Mouse (Mus musculus): ENCODE data around the gene Foxd4. TPM values are rescaled to one million over a fixed set of nuclear protein-coding genes. Genes with fewer than 3 reads are reported as not detected.

Gene Foxd4
- total RNA-seq, 1 experiment: not detected

DNA sequence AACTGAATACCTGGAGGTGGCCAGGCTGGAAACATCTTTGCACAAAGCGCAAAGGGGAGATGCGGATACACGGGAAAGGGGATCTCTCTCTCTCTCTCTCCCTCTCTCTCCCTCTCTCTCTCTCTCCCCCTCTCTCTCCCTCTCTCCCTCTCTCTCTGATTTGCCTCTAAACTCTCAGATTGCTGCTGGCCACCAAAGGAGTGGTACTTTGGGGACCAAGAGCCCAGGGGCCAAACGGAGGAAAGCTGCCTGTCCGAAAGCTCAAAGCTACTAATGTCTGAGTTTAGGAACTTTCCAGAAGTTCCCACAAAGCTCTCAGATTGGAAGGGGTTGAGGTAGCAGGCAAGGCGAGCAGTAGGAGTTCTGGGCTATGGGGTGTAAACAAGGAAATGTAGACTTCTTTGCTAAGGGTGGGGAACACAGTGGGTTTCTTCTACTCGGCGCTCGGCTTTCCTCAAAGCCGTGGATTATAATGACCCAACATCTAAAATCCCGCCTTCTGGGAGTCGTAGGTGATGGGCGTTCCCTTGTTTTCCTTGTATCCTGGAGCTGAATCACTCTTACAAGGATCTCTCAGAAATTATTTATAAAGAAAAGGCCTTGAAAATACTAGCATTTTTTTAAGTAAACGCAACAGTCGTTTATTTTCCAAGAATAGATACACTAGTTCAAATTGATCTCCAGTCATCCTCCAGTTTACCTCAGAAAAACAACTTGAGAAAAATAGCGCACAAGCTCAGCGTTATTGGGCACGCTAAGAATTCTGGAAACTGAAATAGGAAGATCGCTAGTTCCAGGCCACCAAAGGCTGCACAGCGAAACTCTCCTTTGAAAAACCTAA, 2.9 kb downstream of the Foxd4 start:
- no peaks in the 10 kb centered on the region for H3K36me3 ChIP-seq (ENCODE audit: control insufficient read depth, insufficient read depth, low read length, poor library complexity, severe bottlenecking)
- no peaks in the 10 kb centered on the region for H3K9me3 ChIP-seq (ENCODE audit: control insufficient read depth, insufficient read depth, low read depth, low read length)
- TF ChIP-seq CHD2 (IDR thresholded peaks at IDR 0.05; ENCODE audit: low read depth, low read length) (no peak), ZNF384 (IDR thresholded peaks at IDR 0.05; ENCODE audit: low read depth, low read length) (no peak), HCFC1 (IDR thresholded peaks at IDR 0.05; ENCODE audit: borderline replicate concordance, insufficient read depth, low read length) (no peak), MAFK (IDR thresholded peaks at IDR 0.05; ENCODE audit: insufficient read depth, low read depth, low read length) (no peak), ZC3H11A (IDR thresholded peaks at IDR 0.05; ENCODE audit: borderline replicate concordance, low read depth, low read length) (no peak)
- peaks cover 0 to 7% of the 10 kb centered on the region in 2 experiments; a peak in 1 of 4 replicates for H3K4me1 ChIP-seq (ENCODE audit: control insufficient read depth in 2 of 2, insufficient read depth in 2 of 2, low read length in 2 of 2, poor library complexity in 1 of 2)
- in situ Hi-C loops (cut with MboI; ENCODE audit: low sequenced_read_pairs in 2 of 2, unreplicated experiment in 2 of 2): loop anchor here (5.0 kb wide), 1 partner anchor 709 kb away; no protein-coding TSS in a partner anchor
- no peak for DNase-seq (ENCODE audit: low read depth, low spot score)
- no peak overlapping the region for H3K27ac ChIP-seq (ENCODE audit: insufficient read depth, low read depth, low read length, poor library complexity, severe bottlenecking)
- no peak overlapping the region for H3K9ac ChIP-seq (ENCODE audit: insufficient read depth, low read depth, low read length, poor library complexity, severe bottlenecking)
- peak overlapping the region; percentile 37 to 39; a peak in 1 of 4 replicates for H3K4me3 ChIP-seq (ENCODE audit: insufficient read depth in 1 of 2, low read depth in 1 of 2, low read length in 2 of 2, poor library complexity in 1 of 2, severe bottlenecking in 1 of 2)

DNA sequence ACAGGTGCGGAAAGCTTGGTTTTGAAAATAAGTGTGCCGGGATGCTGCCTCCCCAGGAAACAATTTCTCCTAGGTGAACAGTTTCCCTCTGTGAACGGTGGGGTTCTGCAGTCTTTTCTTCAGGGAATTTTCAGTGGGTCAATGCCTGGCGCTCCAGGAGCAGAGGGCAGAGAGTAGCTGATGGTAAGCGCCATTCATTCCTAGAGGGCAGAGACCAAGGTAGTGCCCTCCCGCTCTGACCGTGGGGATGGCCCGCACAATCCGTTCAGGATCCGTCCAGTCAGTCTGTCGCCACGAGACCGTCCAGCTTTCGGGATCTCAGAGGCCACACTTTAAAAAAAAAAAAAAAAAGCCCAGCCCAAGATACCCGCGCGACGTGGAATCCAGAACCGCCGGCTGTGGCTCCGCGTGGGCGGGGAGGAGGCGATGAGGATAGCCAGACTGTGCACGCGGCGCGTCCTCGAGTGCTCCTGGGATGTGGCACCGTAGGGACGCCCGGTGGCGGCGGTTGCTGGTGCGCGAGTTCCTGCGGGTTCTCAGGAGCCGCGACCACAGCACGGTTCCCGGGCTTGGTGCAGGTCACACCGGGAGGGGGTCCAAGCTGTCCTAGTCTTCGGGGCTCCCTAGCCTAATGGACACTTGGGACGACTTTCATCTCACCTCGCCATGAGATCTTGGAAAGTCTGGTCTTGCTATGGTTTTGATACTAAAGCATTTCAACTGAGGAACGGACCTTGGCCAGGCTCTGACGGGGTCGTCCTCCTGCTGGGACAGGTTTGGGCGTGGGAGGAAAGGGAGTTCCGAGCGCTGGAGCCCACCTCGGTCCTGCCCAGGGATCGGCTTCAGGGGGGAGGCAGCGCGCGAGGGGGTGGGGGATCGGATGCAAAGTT, 3.7 kb downstream of the Foxd4 start:
- Histone ChIP-seq H3K4me1 (ENCODE audit: control insufficient read depth in 2 of 2, insufficient read depth in 2 of 2, low read length in 2 of 2, poor library complexity in 1 of 2) (peaks cover 0 to 7% of the 10 kb centered on the region in 2 experiments; a peak in 1 of 4 replicates), H3K4me3 (ENCODE audit: insufficient read depth in 1 of 2, low read depth in 1 of 2, low read length in 2 of 2, poor library complexity in 1 of 2, severe bottlenecking in 1 of 2) (peak overlapping the region; percentile 37 to 39; a peak in 2 of 4 replicates), H3K36me3 (ENCODE audit: control insufficient read depth, insufficient read depth, low read length, poor library complexity, severe bottlenecking) (no peaks in the 10 kb centered on the region), H3K27ac (ENCODE audit: insufficient read depth, low read depth, low read length, poor library complexity, severe bottlenecking) (no peak overlapping the region), H3K9ac (ENCODE audit: insufficient read depth, low read depth, low read length, poor library complexity, severe bottlenecking) (no peak overlapping the region), H3K9me3 (ENCODE audit: control insufficient read depth, insufficient read depth, low read depth, low read length) (no peaks in the 10 kb centered on the region)
- DNase-seq (ENCODE audit: low read depth, low spot score): no peak
- in situ Hi-C loops (cut with MboI; ENCODE audit: low sequenced_read_pairs in 2 of 2, unreplicated experiment in 2 of 2): loop anchor here (5.0 kb wide), 1 partner anchor 710 kb away; no protein-coding TSS in a partner anchor
- no peak for TF ChIP-seq MAFK (IDR thresholded peaks at IDR 0.05; ENCODE audit: insufficient read depth, low read depth, low read length)
- TF ChIP-seq CHD2 (IDR thresholded peaks at IDR 0.05; ENCODE audit: low read depth, low read length): no peak
- no peak for TF ChIP-seq ZC3H11A (IDR thresholded peaks at IDR 0.05; ENCODE audit: borderline replicate concordance, low read depth, low read length)
- TF ChIP-seq ZNF384 (IDR thresholded peaks at IDR 0.05; ENCODE audit: low read depth, low read length): no peak
- TF ChIP-seq HCFC1 (IDR thresholded peaks at IDR 0.05; ENCODE audit: borderline replicate concordance, insufficient read depth, low read length): no peak

DNA sequence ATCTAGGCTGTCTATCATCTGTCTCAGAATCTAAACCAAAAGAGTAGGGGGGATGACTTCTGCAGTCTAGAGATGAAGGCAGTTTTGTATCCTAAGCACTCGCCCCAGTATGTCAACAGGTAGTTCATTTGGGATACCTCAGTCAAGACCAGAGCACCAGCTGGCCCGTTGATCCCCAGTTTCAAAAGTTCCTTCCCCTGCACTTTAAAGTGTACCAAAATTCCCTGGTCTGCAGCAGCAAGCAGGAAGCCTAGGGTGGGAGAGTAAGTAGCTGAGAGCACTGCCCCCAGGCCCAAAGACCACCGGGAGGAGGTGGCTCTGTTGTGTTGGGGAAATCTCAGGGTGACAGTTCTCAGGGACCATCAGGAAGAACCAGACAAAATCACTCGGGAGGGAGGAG, 4.5 kb downstream of the Foxd4 start:
- TF ChIP-seq ZNF384 (IDR thresholded peaks at IDR 0.05; ENCODE audit: low read depth, low read length) (no peak), HCFC1 (IDR thresholded peaks at IDR 0.05; ENCODE audit: borderline replicate concordance, insufficient read depth, low read length) (no peak), MAFK (IDR thresholded peaks at IDR 0.05; ENCODE audit: insufficient read depth, low read depth, low read length) (no peak), ZC3H11A (IDR thresholded peaks at IDR 0.05; ENCODE audit: borderline replicate concordance, low read depth, low read length) (no peak), CHD2 (IDR thresholded peaks at IDR 0.05; ENCODE audit: low read depth, low read length) (no peak)
- no peak overlapping the region for H3K9ac ChIP-seq (ENCODE audit: insufficient read depth, low read depth, low read length, poor library complexity, severe bottlenecking)
- no peak overlapping the region for H3K4me3 ChIP-seq (ENCODE audit: insufficient read depth in 1 of 2, low read depth in 1 of 2, low read length in 2 of 2, poor library complexity in 1 of 2, severe bottlenecking in 1 of 2)
- in situ Hi-C loops (cut with MboI; ENCODE audit: low sequenced_read_pairs in 2 of 2, unreplicated experiment in 2 of 2): loop anchor here (5.0 kb wide), 1 partner anchor 711 kb away; no protein-coding TSS in a partner anchor
- H3K36me3 ChIP-seq (ENCODE audit: control insufficient read depth, insufficient read depth, low read length, poor library complexity, severe bottlenecking): no peaks in the 10 kb centered on the region
- peaks cover 0 to 7% of the 10 kb centered on the region in 2 experiments; a peak in 1 of 4 replicates for H3K4me1 ChIP-seq (ENCODE audit: control insufficient read depth in 2 of 2, insufficient read depth in 2 of 2, low read length in 2 of 2, poor library complexity in 1 of 2)
- no peak overlapping the region for H3K27ac ChIP-seq (ENCODE audit: insufficient read depth, low read depth, low read length, poor library complexity, severe bottlenecking)
- DNase-seq (ENCODE audit: low read depth, low spot score): no peak
- H3K9me3 ChIP-seq (ENCODE audit: control insufficient read depth, insufficient read depth, low read depth, low read length): no peaks in the 10 kb centered on the region

DNA sequence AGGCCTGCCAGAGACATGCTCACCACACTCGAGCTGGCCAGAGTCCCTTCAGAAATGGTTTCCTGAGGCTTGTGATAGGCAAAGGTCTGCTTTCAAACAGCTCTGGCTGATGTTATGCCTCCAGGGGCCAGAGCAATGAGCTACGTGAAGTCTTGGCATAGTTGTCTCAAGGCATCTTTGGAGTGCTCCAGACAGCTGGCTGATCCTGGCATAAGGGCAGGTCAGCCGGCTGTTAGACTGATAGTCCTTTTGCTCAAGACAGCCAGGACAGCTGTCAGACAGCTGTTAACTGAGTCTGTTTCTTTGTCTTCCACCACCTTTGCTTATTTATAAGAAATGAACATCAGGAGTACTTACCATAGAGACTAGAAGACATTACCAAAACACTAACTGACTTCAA, 14.1 kb downstream of the Foxd4 start:
- no peak for DNase-seq (ENCODE audit: low read depth, low spot score)
- Histone ChIP-seq H3K4me1 (ENCODE audit: control insufficient read depth in 2 of 2, insufficient read depth in 2 of 2, low read length in 2 of 2, poor library complexity in 1 of 2) (peaks cover 0 to 2% of the 10 kb centered on the region in 2 experiments; a peak in 1 of 4 replicates), H3K4me3 (ENCODE audit: insufficient read depth in 1 of 2, low read depth in 1 of 2, low read length in 2 of 2, poor library complexity in 1 of 2, severe bottlenecking in 1 of 2) (no peak overlapping the region), H3K9me3 (ENCODE audit: control insufficient read depth, insufficient read depth, low read depth, low read length) (no peaks in the 10 kb centered on the region), H3K36me3 (ENCODE audit: control insufficient read depth, insufficient read depth, low read length, poor library complexity, severe bottlenecking) (no peaks in the 10 kb centered on the region), H3K9ac (ENCODE audit: insufficient read depth, low read depth, low read length, poor library complexity, severe bottlenecking) (no peak overlapping the region), H3K27ac (ENCODE audit: insufficient read depth, low read depth, low read length, poor library complexity, severe bottlenecking) (no peak overlapping the region)
- in situ Hi-C loops (cut with MboI; ENCODE audit: low sequenced_read_pairs in 2 of 2, unreplicated experiment in 2 of 2): loop anchor here in 1 of 2 experiments (10.0 kb wide), 1 partner anchor 582 kb away; no protein-coding TSS in a partner anchor
- TF ChIP-seq HCFC1 (IDR thresholded peaks at IDR 0.05; ENCODE audit: borderline replicate concordance, insufficient read depth, low read length) (no peak), CHD2 (IDR thresholded peaks at IDR 0.05; ENCODE audit: low read depth, low read length) (no peak)

All from ES-E14 (cell line).